Mouse (Mus musculus) T-helper 1 cell (primary cell): ENCODE measurements around the gene Ssna1.
"Not testable (repeated sequence)": the region's sequence is repeated elsewhere in the genome, so short reads cannot be mapped to it uniquely, and the experiment has no call there.

Source experiments
- in situ Hi-C: fragments of 300-600 bp; cut with MboI, MseI; formaldehyde crosslinking; loops from one replicate; pipeline ENCODE4 v1.15.1; 2025; ENCODE audit warnings: high pct_unique_total_duplicates

Gene Ssna1

DNA sequence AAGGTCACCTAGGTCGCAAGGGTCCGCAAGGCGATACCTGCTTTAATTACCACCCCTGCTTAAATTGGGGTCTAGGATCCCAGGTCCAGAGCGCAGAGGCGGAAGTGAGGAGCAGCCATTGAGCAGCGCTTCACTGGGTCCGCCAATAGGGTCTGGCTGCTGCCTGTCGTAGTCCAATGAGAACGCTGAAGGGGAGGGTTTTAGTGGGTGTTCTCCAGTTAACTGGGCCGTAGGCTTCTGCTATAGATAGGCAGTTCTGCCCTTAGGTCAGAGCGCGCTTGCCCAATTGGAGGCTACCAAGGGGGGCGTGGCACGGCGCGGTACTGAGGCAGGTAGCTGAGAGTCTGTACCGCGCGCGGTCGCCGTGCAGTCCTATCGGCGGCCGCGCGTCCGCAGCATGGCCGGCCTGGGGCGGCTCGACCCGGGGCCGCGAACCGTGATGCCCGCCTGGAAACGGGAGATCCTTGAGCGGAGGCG lies 9.9 kb downstream of the Ssna1 start, which contains the start of gene Tprn:
Tprn (plus strand) TSS at position 328 of the 477 bp plus-strand sequence.
- in situ Hi-C loops, result no loop called here

DNA sequence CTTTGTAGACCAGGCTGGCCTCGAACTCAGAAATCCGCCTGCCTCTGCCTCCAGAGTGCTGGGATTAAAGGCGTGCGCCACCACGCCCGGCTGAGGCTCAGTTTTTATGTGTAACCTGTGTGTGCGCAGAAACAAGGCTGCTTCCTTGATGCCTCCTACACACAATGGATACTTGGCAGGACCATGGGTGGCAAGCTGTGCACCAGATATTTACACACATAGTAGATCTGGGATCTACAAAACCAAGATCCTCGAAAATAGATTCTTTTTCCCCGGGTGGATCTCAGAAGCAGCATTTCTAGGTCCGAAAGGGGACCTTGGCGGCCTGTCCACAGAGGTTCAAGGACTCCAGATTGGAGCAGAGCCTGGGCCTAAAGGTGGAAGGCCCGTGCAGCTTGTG lies 10.4 kb downstream of the Ssna1 start:
- in situ Hi-C loops, result no loop called here

DNA sequence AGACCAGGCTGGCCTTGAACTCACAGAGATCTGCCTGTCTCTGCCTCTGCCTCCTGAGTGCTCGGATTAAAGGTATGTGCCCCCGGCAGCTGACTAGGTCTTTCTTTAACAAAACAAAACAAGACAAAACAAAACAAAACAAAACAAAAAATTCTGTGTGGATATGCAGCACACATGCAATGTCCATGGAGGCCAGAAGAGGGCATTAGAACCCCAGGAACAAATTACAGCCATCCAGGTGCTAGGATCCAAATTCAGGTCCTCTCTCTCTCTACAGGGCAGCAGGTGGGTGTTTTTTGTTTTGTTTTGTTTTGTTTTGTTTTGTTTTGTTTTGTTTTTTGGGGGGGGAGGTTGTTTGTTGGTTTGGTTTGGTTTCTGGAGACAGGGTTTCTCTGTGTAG lies 13.4 kb downstream of the Ssna1 start:
- in situ Hi-C loops, result no loop called here

GRCm38 (mm10) chr2:25257250-25257649 lies 15.0 kb downstream of the Ssna1 start:
- in situ Hi-C loops, result not testable (repeated sequence)

DNA sequence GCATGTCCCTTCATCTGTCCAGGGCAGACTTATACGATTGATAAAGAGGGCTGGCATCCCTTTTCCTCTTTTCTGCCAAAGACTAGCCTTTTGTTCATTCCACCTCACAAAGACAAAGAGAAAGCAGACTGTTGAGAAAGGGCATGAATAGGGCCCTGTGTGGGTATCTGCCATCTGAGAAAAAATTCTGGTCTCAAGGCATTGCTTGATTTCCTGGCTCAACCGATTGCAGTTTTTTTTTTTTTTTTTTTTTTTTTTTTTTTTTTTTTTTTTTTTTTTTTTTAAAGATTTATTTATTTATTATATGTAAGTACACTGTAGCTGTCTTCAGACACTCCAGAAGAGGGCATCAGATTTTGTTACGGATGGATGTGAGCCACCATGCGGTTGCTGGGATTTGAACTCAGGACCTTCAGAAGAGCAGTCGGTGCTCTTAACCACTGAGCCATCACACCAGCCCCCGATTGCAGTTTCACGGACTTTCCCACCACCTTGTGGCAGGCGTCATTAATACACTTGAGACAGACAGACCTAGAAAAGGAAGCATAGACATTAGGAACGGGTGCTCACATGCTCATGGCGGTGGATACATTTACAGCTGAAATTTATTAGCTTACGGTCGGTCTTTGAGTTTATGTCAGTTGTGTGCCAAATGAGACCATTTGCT lies 15.7 kb downstream of the Ssna1 start:
- in situ Hi-C loops, result not testable (repeated sequence)

DNA sequence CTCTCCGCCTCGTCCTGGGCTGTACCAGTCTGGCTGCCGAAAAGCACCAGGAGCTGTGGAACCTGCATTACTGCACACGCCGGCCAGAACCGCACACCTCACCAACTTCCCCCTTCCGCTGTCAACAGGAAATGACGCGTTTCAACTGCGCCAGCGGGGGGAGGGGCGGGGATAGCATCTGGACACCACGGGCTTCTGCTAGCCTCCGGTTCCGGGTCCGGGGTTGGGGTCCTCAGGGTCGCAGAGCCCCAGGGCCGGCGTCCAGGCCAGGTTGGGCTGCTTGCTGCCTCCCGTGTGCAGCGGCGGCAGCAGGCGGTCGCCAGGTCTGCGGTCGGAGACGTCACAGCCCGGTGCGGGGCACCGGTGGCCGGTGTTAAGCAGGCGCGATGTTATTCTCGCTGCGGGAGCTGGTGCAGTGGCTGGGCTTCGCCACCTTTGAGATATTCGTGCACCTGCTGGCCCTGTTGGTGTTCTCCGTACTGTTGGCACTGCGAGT lies 16.9 kb downstream of the Ssna1 start, which contains the start of gene Tmem203:
Tmem203 (plus strand) TSS at position 156 of the 496 bp plus-strand sequence.
- in situ Hi-C loops, result no loop called here

GRCm38 (mm10) chr2:25252331-25252730 lies 19.9 kb downstream of the Ssna1 start:
- in situ Hi-C loops, result loop anchor here (5.0 kb wide), 1 partner anchor 60 kb away; no protein-coding TSS in a partner anchor

DNA sequence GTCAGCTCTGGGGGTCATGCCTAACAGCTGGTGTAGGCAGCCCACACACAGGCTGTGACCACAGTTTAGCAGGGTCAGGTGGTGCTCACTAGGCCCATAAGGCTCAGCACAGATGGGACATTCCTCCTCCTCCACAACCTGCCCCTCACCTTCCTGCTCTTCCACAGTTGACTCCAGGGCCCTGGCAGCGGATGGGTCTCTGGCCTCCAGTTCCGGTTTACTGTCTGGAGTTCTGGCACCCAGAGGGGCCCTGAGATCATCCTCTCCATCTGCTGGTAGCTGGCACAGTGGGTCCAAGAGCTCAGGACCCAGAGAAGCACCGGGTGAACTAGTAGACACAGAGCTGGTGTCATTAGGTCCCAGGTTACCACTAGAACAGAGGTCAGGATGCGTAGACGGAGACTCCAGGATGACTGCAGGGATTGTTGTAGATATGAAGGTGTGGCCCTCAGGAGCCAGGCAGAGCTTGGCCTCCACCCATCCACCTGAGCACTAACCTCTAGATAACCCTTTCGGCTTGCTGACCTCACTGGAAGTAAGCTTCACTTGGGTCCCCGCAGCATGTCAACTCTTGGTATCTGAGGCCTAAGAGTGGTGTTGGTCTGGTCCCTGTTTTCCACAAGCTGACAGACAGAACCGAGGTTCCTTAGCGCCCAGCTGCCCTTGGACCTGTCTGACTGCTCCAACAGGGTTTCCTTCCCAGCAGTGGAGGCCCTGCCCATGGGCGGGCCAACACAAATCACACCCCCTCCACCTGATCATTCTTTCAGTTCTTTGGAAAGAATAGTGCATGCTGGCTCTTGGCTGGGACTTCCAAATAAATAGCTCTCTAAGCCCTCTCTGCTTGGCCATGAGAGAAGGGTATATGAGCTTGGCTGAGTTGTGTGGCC lies 25.8 kb downstream of the Ssna1 start, which contains the start of gene AL732309.1:
AL732309.1 (minus strand) TSS at position 681 of the 890 bp plus-strand sequence.
- in situ Hi-C loops, result no loop called here

DNA sequence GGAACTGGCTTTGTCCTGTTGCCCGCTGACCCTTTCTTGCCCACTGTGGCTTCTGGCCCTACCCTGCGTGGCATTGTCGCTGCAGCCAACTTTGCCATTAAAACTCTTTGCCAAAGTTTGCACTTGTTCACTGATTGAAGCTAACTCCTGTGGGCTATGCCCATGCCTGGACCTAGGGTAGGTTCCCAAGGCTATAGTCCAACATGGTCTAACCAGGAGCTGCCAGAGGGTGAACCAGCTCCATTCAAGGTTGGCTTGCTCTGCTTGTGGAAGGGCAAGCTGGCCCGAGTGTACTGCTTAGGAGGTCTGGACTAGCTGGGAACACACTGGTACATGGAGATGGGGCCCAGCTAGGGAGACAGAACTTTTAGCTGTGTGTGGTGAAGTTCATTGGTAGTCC lies 28.1 kb downstream of the Ssna1 start:
- in situ Hi-C loops, result no loop called here

DNA sequence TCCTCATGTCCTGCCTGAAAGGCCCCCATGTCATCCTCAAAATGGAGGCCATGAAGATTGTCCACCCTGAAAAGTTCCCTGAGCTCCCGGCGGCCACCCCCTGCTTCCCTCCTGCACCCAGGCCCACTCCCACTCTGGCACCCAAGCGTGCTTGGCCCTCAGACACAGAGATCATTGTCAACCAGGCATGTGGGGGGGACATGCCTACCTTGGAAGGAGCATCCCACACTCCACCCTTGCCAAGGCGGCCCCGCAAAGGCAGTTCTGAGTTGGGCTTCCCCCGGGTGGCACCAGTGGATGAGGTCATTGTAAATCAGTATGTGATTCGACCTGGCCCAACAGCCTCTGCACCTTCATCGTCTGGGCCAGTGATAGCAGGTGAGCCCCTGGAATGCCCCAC lies 28.9 kb downstream of the Ssna1 start:
- in situ Hi-C loops, result no loop called here

DNA sequence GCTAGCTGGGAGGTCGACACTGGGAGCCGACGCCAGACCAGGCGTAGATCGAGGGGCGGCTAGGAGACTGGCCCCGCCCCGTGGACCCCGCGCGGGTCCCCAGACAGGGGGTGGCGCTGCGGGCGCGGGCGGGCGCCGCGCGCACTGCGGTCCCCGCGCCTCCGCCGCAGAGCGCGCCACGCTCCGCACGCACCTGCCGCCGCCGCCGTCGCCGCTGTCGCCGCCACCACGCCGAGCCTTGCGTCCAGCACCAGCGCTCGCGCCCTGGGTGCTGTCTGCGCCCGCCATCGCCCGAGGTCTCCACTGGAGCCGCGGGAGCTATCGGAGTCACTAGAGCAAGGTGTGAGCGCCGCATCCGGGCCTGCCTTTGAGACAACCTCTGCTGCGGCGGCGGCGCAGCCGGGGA lies 30.1 kb downstream of the Ssna1 start, which contains the start of the genes Rnf208 and Cysrt1:
Rnf208 (plus strand) TSS at position 155 of the 406 bp plus-strand sequence.
Cysrt1 (minus strand) TSS at position 352 of the 406 bp plus-strand sequence.
- in situ Hi-C loops, result no loop called here

DNA sequence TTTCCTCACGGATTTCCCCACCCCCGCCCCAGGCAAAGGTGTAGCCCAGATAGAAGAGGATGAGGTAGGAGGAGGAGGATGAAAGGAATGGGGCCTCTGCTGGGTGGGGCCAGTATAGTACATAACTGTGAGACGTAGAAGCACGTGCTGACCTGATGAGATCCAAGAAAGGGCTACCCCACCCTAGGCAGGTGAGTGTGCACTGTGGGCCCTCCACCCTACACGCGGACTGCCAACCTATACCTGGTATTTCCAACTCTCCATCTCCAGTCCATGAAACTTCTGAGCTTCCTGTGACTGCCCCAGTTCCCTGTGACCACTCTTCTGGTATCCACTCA lies 30.8 kb downstream of the Ssna1 start:
- in situ Hi-C loops, result no loop called here

DNA sequence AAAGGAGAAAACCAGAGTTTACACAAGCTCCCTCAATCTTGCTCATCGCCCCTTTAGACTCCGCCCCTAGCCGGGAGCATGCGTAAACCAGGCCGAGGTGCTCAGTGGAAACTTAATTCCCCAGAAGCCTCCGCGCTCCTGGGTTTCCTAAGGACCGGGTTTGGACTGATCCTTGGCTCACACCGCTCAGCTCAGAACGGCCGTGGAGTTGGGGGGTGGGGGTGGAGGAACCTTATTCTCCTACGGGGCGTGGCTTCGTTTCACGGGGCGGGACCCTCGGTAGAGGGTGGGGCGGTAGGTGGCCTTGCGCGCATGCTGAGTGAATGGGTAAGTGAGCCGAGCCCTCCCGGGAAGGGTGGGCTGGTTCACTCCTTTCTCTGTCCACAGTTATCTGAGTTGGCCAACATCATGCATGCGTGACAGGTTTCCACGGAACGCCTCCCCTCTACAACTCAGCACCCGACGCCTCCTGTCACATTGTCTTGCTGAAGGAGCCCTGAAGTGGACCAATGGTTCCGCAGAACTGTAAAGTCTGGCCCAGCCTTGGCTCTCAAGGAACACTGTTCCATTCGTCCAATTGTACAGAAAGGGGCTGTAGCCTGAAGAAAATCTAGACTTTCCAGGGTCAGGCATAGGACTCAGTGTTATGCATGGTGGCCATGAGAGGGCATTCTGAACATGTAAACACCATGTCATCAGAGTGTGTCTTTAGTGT lies 31.4 kb downstream of the Ssna1 start:
- in situ Hi-C loops, result no loop called here

- in situ Hi-C loops, result no loop called here
Observed at GRCm38 (mm10) chr2:25240310-25240709, 31.9 kb downstream of the Ssna1 start.

DNA sequence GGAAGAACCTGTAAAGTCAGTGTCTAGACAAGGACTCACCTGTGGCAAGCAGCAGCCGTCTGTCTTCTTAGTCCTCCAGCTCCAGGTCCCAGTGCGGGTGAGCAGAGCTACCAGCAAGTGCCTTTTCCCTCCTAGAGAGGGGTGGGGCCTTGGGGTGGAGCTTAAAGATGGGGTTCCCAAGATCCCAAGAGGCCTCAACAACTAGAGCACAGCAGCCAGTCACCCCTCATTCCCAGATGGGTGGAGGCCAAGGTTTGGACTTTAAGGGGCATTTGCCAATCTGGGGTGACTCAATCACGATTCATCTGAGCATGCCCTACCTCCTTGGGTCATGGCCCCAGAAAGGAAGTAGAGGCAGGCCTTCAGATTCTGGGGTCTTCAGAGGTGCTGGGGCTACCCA lies 32.5 kb downstream of the Ssna1 start:
- in situ Hi-C loops, result no loop called here

DNA sequence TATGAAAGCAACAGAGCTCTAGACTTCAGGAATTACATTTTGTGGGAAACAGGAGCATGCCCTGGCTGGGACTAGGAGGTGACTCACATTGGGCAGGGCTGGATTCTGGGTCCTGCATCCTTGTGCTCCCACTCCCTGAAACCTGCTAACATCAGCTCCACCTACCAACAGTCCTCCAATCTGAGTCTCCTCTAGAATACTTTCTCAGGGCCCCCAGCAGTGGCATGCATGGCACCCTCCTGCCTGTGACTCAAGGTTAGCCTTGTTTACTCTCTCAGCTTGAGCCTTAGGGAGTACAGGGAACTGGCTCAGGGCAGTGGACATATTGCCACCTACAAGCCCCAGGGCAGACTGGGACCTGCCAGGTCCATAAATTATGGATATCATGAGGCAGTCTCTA lies 34.1 kb downstream of the Ssna1 start:
- in situ Hi-C loops, result no loop called here

DNA sequence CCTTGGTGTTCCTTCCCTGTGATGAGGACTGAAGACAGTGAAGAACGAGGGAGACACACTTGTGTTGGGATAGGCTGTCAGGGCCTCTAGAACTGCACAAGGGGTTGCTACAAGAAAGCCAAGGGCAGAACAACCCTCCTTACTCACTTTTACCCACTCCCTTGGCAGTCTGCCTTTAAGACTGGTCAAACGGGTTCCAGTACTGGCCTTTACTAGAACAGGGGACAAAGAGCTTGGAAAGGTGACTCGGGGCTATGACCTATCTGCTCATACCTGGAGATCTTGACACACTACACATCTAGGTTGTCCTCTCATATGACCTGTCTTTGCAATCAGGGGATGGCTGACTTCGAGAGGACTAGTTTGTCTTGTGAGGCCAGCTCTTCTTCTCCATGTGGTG lies 34.7 kb downstream of the Ssna1 start:
- in situ Hi-C loops, result no loop called here

GRCm38 (mm10) chr2:25236614-25237013 lies 35.6 kb downstream of the Ssna1 start, which contains the start of gene Rnf224:
Gene Rnf224 (minus strand): TSS chr2:25236787.
- in situ Hi-C loops, result no loop called here

- in situ Hi-C loops, result no loop called here
Observed at GRCm38 (mm10) chr2:25234551-25235220, 37.6 kb downstream of the Ssna1 start.

DNA sequence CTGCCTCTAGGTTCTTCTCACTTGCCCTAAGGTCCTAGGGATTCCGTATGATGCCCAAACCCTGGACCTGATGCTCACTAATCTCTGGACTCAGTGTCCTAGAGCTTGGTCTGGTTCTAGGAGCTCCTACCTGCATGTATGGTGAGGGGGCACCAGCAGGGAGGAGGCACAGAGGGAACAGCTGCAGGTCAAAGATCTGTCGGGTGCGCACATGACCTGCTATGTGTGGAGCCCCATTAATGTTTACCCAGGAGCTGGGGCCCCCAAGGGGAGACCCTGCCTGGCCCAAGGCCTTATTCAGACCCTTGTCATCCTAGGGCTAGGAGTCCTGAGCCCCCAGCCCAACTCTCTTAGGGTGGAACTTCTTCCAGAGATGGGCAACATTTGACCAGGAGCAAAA lies 38.2 kb downstream of the Ssna1 start, which contains the start of gene Slc34a3:
Slc34a3 (minus strand) TSS at position 315 of the 400 bp plus-strand sequence.
- in situ Hi-C loops, result no loop called here

- in situ Hi-C loops, result no loop called here
Observed at GRCm38 (mm10) chr2:25233421-25233820, 38.8 kb downstream of the Ssna1 start.
